Mouse (Mus musculus): Measurements from ENCODE around the gene Nudt17.

DNA sequence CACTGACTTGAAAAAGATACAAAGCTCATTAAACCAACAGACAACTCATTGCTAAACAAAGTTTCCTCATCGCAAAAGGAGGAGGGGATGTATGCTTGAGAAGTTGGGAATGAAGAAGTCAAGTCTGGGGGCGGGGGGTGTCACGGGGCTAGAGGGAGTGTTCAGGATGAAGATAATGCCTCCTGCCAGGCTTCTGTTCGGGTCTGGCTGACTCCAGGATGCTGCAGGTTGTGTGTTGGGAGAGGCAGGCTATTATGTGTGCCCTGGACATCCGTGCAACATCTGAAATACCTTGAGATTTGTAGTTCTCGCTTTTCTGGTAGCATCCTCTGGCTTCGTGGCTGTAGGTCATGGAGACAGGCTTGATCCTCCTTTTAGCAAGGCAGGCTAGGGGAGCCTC is 29.9 kb downstream of the Nudt17 start:
- TF ChIP-seq ZC3H11A (IDR thresholded peaks at IDR 0.05; ENCODE audit: borderline replicate concordance, low read depth, low read length) (no peak), HCFC1 (IDR thresholded peaks at IDR 0.05; ENCODE audit: borderline replicate concordance, insufficient read depth, low read length) (no peak), ZNF384 (IDR thresholded peaks at IDR 0.05; ENCODE audit: low read depth, low read length) (no peak), CHD2 (IDR thresholded peaks at IDR 0.05; ENCODE audit: low read depth, low read length) (no peak)
